Mouse (Mus musculus) bone marrow, adult 2 months (tissue): ENCODE measurements around the gene Lsp1. TPM values are rescaled to one million over a fixed set of nuclear protein-coding genes. Genes with fewer than 3 reads are reported as not detected.

Source experiments
- H3K27ac ChIP-seq: fragments of 200-500 bp; 2 replicates; pipeline ENCODE4 v1.5.1; 2012; ENCODE audit warnings: low read depth, mild to moderate bottlenecking, control low read depth, inconsistent platforms, low read length; ENCODE audit not compliant: control insufficient read depth, poor library complexity, insufficient read depth
- H3K4me1 ChIP-seq: fragments of 200-500 bp; 2 replicates; pipeline ENCODE4 v1.6.1; 2011; ENCODE audit warnings: low read length; ENCODE audit not compliant: control insufficient read depth, insufficient read depth
- H3K4me3 ChIP-seq: fragments of 200-500 bp; replicated peaks from 2 replicates; pipeline ENCODE3; 2011; ENCODE audit warnings: mild to moderate bottlenecking, low read depth, low read length, control low read depth; ENCODE audit not compliant: control insufficient read depth
- CTCF ChIP-seq: fragments of 200-500 bp; IDR thresholded peaks from 2 replicates; pipeline ENCODE4 v1.5.1; 2011; ENCODE audit warnings: low read length, control low read depth; ENCODE audit not compliant: control insufficient read depth, insufficient read depth
- POLR2A ChIP-seq: fragments of 200-500 bp; IDR thresholded peaks from 2 replicates; pipeline ENCODE4 v1.6.1; 2011; ENCODE audit warnings: low read depth, mild to moderate bottlenecking, control low read depth, low read length, borderline replicate concordance; ENCODE audit not compliant: control insufficient read depth
- WGBS: fragments of 180-500 bp; shearing (Covaris S2); methylation state at CpG from one replicate; pipeline ENCODE4 v1.1.7; 2018; 5-methylcytosine and 5-hydroxymethylcytosine counted together
- polyA plus RNA-seq: library from polyadenylated mRNA; stranded (reverse); fragments of >200 nt; gene quantifications from 2 replicates; pipeline ENCODE4 v1.2.4, GENCODE M21; 2011; ENCODE audit warnings: low replicate concordance; ENCODE audit not compliant: missing spikeins, insufficient read depth, insufficient read length

The Lsp1 gene
- polyA plus RNA-seq, 1 experiment: 280 TPM

GRCm38 (mm10) chr7:142428213-142428612, 32.4 kb upstream of the Lsp1 start:
- no peaks in the 10 kb centered on the region; the same call in 1 of the 2 replicates for H3K4me1 ChIP-seq
- no peak overlapping the region for H3K4me3 ChIP-seq
- H3K27ac ChIP-seq: no peak overlapping the region
- WGBS: 37% methylated on average over 7 of the region's 7 CpGs
- TF ChIP-seq CTCF (peak; percentile 37; the same call in 1 of the 2 replicates), POLR2A (no peak)

DNA sequence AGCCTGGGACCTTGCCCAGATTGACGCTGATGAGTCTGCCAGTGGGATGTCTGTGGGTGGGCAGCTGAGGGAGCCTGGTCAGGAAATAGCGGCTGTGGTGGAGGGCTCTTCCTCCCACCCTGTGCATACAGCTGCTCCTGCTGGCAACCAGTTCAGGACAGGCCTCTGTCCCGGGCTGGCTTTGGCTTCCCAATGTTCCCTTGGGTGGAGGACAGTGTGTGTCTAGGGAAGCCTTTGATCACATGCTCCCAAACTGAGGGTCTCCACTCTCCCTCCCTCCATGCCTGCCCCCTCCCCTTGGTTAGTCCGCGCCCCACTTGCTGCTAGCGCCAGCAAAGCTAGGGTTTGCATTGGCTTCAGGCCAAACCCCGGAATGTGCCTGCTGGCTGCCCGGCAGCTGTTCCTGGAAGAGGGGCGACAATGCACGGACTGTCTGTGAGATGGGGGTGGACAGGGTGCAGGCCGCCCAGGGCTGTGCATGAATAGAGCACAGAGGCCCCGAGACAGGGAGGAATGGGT, 30.4 kb upstream of the Lsp1 start:
- TF ChIP-seq POLR2A (no peak), CTCF (no peak)
- H3K4me3 ChIP-seq: no peak overlapping the region
- H3K4me1 ChIP-seq: no peaks in the 10 kb centered on the region
- WGBS: 41% methylated on average over 12 of the region's 12 CpGs
- H3K27ac ChIP-seq: no peak overlapping the region

- TF ChIP-seq CTCF (no peak), POLR2A (no peak)
Measured at GRCm38 (mm10) chr7:142431106-142431505, 29.5 kb upstream of the Lsp1 start.

GRCm38 (mm10) chr7:142433623-142434022, 27.0 kb upstream of the Lsp1 start:
- 8% methylated on average over 19 of the region's 19 CpGs for WGBS
- TF ChIP-seq CTCF: no peak
- no peak for TF ChIP-seq POLR2A
- Histone ChIP-seq H3K4me3 (no peak overlapping the region), H3K4me1 (no peaks in the 10 kb centered on the region), H3K27ac (no peak overlapping the region)

More at GRCm38 (mm10) chr7:142431106-142431505, 29.5 kb upstream of the Lsp1 start:
- 92% methylated on average over 14 of the region's 14 CpGs for WGBS
- Histone ChIP-seq H3K4me3 (no peak overlapping the region), H3K27ac (no peak overlapping the region), H3K4me1 (no peaks in the 10 kb centered on the region)

DNA sequence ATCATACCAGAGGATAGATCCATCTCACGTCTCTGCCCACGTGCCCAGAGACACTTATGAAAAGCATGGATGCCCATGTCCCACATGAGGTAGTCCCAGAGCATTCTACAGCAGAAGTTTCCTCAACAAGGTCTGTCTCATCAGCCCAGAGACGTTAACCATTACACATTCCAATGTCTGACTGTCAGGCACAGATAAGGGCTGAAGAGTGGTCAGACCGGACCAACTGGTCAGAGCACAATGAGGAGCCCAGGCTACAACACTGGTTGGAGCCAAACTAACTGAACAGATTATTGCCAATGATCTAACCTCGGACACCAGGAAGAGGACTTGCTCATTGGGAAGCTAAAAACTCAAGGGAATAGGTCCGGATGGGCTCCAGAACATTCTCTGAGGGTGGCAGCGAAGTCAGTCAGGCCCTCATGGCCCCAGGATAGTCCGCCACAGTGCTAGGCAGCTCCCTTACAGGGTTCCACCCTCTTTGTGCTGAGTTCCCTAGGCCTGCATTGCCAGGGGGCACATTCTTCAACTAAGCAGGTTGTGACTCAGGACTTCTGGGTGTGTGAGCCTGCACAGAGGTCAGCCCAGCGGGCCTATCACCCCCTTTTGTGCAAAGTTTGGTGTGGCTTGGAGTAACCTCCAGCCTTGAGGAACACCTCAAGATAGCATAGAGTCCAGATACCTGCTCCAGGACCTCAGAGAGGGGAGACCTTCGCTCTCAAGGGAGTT, 26.3 kb upstream of the Lsp1 start, which contains the start of gene Syt8:
Gene Syt8, plus strand, starts transcription at position 714 of the 729 bp plus-strand sequence.
- Histone ChIP-seq H3K4me3 (no peak within 1 kb of the TSS), H3K4me1 (no peaks in the 10 kb centered on the region), H3K27ac (no peak within 1 kb of the TSS)
- WGBS: 76% methylated on average over 10 of the region's 10 CpGs
- TF ChIP-seq POLR2A (no peak), CTCF (no peak)

GRCm38 (mm10) chr7:142435524-142435923, 25.1 kb upstream of the Lsp1 start:
- H3K4me1 ChIP-seq: no peaks in the 10 kb centered on the region
- peak; percentile 88 for TF ChIP-seq CTCF
- no peak for TF ChIP-seq POLR2A
- H3K4me3 ChIP-seq: no peak overlapping the region
- WGBS: 20% methylated on average over 4 of the region's 4 CpGs
- H3K27ac ChIP-seq: no peak overlapping the region

GRCm38 (mm10) chr7:142437324-142437723, 23.3 kb upstream of the Lsp1 start:
- peak; percentile 48; the same call in 1 of the 2 replicates for TF ChIP-seq CTCF
- no peak for TF ChIP-seq POLR2A
- H3K4me1 ChIP-seq: peaks cover 3% of the 10 kb centered on the region; the same call in 1 of the 2 replicates
- H3K27ac ChIP-seq: no peak overlapping the region
- 64% methylated on average over 5 of the region's 5 CpGs for WGBS
- H3K4me3 ChIP-seq: no peak overlapping the region

DNA sequence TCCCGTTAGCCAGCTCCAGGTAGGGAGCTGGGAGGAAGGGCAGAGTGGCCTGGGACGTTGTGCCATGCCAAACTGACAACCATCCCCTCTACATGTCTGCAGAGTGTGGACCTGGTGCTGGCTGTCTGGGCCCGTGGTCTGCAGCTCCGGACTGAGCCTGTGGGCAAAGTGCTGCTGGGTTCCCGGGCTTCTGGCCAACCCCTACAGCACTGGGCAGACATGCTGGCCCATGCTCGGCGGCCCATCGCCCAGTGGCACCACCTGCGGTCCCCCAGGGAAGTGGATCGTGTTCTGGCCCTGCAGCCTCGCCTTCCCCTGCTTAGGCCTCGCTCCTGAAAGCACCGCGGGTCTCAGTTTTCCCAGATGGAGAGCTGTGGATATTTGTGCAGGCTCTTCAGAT, 20.6 kb upstream of the Lsp1 start:
- Histone ChIP-seq H3K27ac (no peak overlapping the region), H3K4me3 (no peak overlapping the region), H3K4me1 (peaks cover 8% of the 10 kb centered on the region)
- TF ChIP-seq CTCF (no peak), POLR2A (no peak)
- 80% methylated on average over 14 of the region's 14 CpGs for WGBS

- Histone ChIP-seq H3K4me1 (peaks cover 8% of the 10 kb centered on the region), H3K27ac (peak overlapping the region; percentile 4; the same call in 1 of the 2 replicates), H3K4me3 (no peak overlapping the region)
- TF ChIP-seq CTCF: peak; percentile 71
- TF ChIP-seq POLR2A: no peak
- WGBS: 62% methylated on average over 5 of the region's 5 CpGs
Measured at GRCm38 (mm10) chr7:142440657-142441114, 19.9 kb upstream of the Lsp1 start.
